Mouse (Mus musculus): ENCODE data around the gene Wnk1. TPM values are rescaled to one million over a fixed set of nuclear protein-coding genes. Genes with fewer than 3 reads are reported as not detected.

Gene Wnk1
- polyA plus RNA-seq, 1 experiment from 2014 or later, result 29.6 TPM

GRCm38 (mm10) chr6:120045406-120045805 lies 6.9 kb upstream of the Wnk1 start:
- Histone ChIP-seq H3K4me3 (ENCODE audit: low read length) (no peak overlapping the region), H3K27me3 (replicated peaks; ENCODE audit: control insufficient read depth, insufficient read depth, low read length) (no peaks in the 10 kb centered on the region), H3K9me3 (ENCODE audit: control insufficient read depth, low read length) (no peaks in the 10 kb centered on the region), H3K9ac (ENCODE audit: low read depth, low read length) (no peak overlapping the region), H3K4me2 (ENCODE audit: low read depth, low read length) (no peak overlapping the region), H3K36me3 (ENCODE audit: control insufficient read depth, insufficient read depth, low read length) (no peaks in the 10 kb centered on the region), H3K27ac (ENCODE audit: low read length) (no peak overlapping the region), H3K4me1 (ENCODE audit: control insufficient read depth, insufficient read depth, low read length) (no peaks in the 10 kb centered on the region)
- no peak for ATAC-seq
- 75% methylated on average over 4 of the region's 4 CpGs for WGBS

GRCm38 (mm10) chr6:120042632-120043220 lies 4.3 kb upstream of the Wnk1 start:
- no peak overlapping the region for H3K4me2 ChIP-seq (ENCODE audit: low read depth, low read length)
- H3K27ac ChIP-seq (ENCODE audit: low read length), result no peak overlapping the region
- no peaks in the 10 kb centered on the region for H3K4me1 ChIP-seq (ENCODE audit: control insufficient read depth, insufficient read depth, low read length)
- no peak overlapping the region for H3K9ac ChIP-seq (ENCODE audit: low read depth, low read length)
- no peaks in the 10 kb centered on the region for H3K27me3 ChIP-seq (replicated peaks; ENCODE audit: control insufficient read depth, insufficient read depth, low read length)
- H3K9me3 ChIP-seq (ENCODE audit: control insufficient read depth, low read length), result no peaks in the 10 kb centered on the region
- no peaks in the 10 kb centered on the region for H3K36me3 ChIP-seq (ENCODE audit: control insufficient read depth, insufficient read depth, low read length)
- ATAC-seq, result no peak
- 66% methylated on average over 1 of the region's 1 CpGs for WGBS
- H3K4me3 ChIP-seq (ENCODE audit: low read length), result no peak overlapping the region

- Histone ChIP-seq H3K27ac (ENCODE audit: low read length) (no peak overlapping the region), H3K9ac (ENCODE audit: low read depth, low read length) (no peak overlapping the region), H3K4me2 (ENCODE audit: low read depth, low read length) (no peak overlapping the region), H3K4me3 (ENCODE audit: low read length) (no peak overlapping the region), H3K9me3 (ENCODE audit: control insufficient read depth, low read length) (no peaks in the 10 kb centered on the region), H3K4me1 (ENCODE audit: control insufficient read depth, insufficient read depth, low read length) (peaks cover 7% of the 10 kb centered on the region), H3K36me3 (ENCODE audit: control insufficient read depth, insufficient read depth, low read length) (no peaks in the 10 kb centered on the region), H3K27me3 (replicated peaks; ENCODE audit: control insufficient read depth, insufficient read depth, low read length) (no peaks in the 10 kb centered on the region)
- WGBS, result 88% methylated on average over 4 of the region's 4 CpGs
- ATAC-seq, result no peak
Measured at GRCm38 (mm10) chr6:120040557-120040857, 2.0 kb upstream of the Wnk1 start.

GRCm38 (mm10) chr6:120039668-120040556 lies 1.4 kb upstream of the Wnk1 start:
- peak overlapping the region; percentile 55 for H3K9ac ChIP-seq (ENCODE audit: low read depth, low read length)
- WGBS, result under 1% methylated on average over 24 of the region's 24 CpGs
- H3K9me3 ChIP-seq (ENCODE audit: control insufficient read depth, low read length), result no peaks in the 10 kb centered on the region
- H3K4me3 ChIP-seq (ENCODE audit: low read length), result peak overlapping the region; percentile 96
- H3K4me2 ChIP-seq (ENCODE audit: low read depth, low read length), result peak overlapping the region; percentile 78
- H3K27ac ChIP-seq (ENCODE audit: low read length), result peak overlapping the region; percentile 84
- peaks cover 8% of the 10 kb centered on the region for H3K4me1 ChIP-seq (ENCODE audit: control insufficient read depth, insufficient read depth, low read length)
- ATAC-seq, result 0 out of 2 replicates have a peak, but pooled peaks have one; percentile 14
- no peaks in the 10 kb centered on the region for H3K36me3 ChIP-seq (ENCODE audit: control insufficient read depth, insufficient read depth, low read length)
- no peaks in the 10 kb centered on the region for H3K27me3 ChIP-seq (replicated peaks; ENCODE audit: control insufficient read depth, insufficient read depth, low read length)

- H3K27me3 ChIP-seq (replicated peaks; ENCODE audit: control insufficient read depth, insufficient read depth, low read length), result no peaks in the 10 kb centered on the region
- H3K4me1 ChIP-seq (ENCODE audit: control insufficient read depth, insufficient read depth, low read length), result peaks cover 9% of the 10 kb centered on the region
- peak overlapping the region; percentile 96 for H3K4me3 ChIP-seq (ENCODE audit: low read length)
- no peaks in the 10 kb centered on the region for H3K36me3 ChIP-seq (ENCODE audit: control insufficient read depth, insufficient read depth, low read length)
- no peaks in the 10 kb centered on the region for H3K9me3 ChIP-seq (ENCODE audit: control insufficient read depth, low read length)
- under 1% methylated on average over 9 of the region's 9 CpGs for WGBS
- peak overlapping the region; percentile 78 for H3K4me2 ChIP-seq (ENCODE audit: low read depth, low read length)
- peak overlapping the region; percentile 84 for H3K27ac ChIP-seq (ENCODE audit: low read length)
- peak overlapping the region; percentile 57; the same call in 1 of the 2 replicates for H3K9ac ChIP-seq (ENCODE audit: low read depth, low read length)
- ATAC-seq, result no peak
Measured at GRCm38 (mm10) chr6:120039256-120039563, 738 bp upstream of the Wnk1 start.

GRCm38 (mm10) chr6:120037636-120038365 lies 671 bp downstream of the Wnk1 start:
- Histone ChIP-seq H3K9me3 (ENCODE audit: control insufficient read depth, low read length) (no peaks in the 10 kb centered on the region), H3K4me2 (ENCODE audit: low read depth, low read length) (peak overlapping the region; percentile 61), H3K27me3 (replicated peaks; ENCODE audit: control insufficient read depth, insufficient read depth, low read length) (no peaks in the 10 kb centered on the region), H3K9ac (ENCODE audit: low read depth, low read length) (peak overlapping the region; percentile 90), H3K4me1 (ENCODE audit: control insufficient read depth, insufficient read depth, low read length) (peaks cover 9% of the 10 kb centered on the region), H3K4me3 (ENCODE audit: low read length) (peak overlapping the region; percentile 96), H3K36me3 (ENCODE audit: control insufficient read depth, insufficient read depth, low read length) (no peaks in the 10 kb centered on the region), H3K27ac (ENCODE audit: low read length) (peak overlapping the region; percentile 99)
- ATAC-seq, result peak; percentile 87
- under 1% methylated on average over 78 of the region's 85 CpGs for WGBS

- Histone ChIP-seq H3K9ac (ENCODE audit: low read depth, low read length) (peak overlapping the region; percentile 90), H3K4me3 (ENCODE audit: low read length) (peak overlapping the region; percentile 96), H3K4me2 (ENCODE audit: low read depth, low read length) (peak overlapping the region; percentile 61), H3K4me1 (ENCODE audit: control insufficient read depth, insufficient read depth, low read length) (peaks cover 9% of the 10 kb centered on the region), H3K27me3 (replicated peaks; ENCODE audit: control insufficient read depth, insufficient read depth, low read length) (no peaks in the 10 kb centered on the region), H3K9me3 (ENCODE audit: control insufficient read depth, low read length) (no peaks in the 10 kb centered on the region), H3K36me3 (ENCODE audit: control insufficient read depth, insufficient read depth, low read length) (no peaks in the 10 kb centered on the region), H3K27ac (ENCODE audit: low read length) (peak overlapping the region; percentile 99)
- under 1% methylated on average over 51 of the region's 51 CpGs for WGBS
- ATAC-seq, result peak; percentile 12
Measured at GRCm38 (mm10) chr6:120037004-120037635, 1.4 kb downstream of the Wnk1 start.

GRCm38 (mm10) chr6:120024577-120024976 lies 13.9 kb downstream of the Wnk1 start:
- Histone ChIP-seq H3K36me3 (ENCODE audit: control insufficient read depth, insufficient read depth, low read length) (peaks cover 2% of the 10 kb centered on the region; the same call in 1 of the 2 replicates), H3K9ac (ENCODE audit: low read depth, low read length) (no peak overlapping the region), H3K4me1 (ENCODE audit: control insufficient read depth, insufficient read depth, low read length) (no peaks in the 10 kb centered on the region), H3K27me3 (replicated peaks; ENCODE audit: control insufficient read depth, insufficient read depth, low read length) (no peaks in the 10 kb centered on the region), H3K4me2 (ENCODE audit: low read depth, low read length) (no peak overlapping the region), H3K27ac (ENCODE audit: low read length) (no peak overlapping the region), H3K9me3 (ENCODE audit: control insufficient read depth, low read length) (no peaks in the 10 kb centered on the region), H3K4me3 (ENCODE audit: low read length) (no peak overlapping the region)
- ATAC-seq, result no peak

GRCm38 (mm10) chr6:120023746-120024145 lies 14.7 kb downstream of the Wnk1 start:
- H3K4me3 ChIP-seq (ENCODE audit: low read length), result no peak overlapping the region
- no peak overlapping the region for H3K4me2 ChIP-seq (ENCODE audit: low read depth, low read length)
- H3K9me3 ChIP-seq (ENCODE audit: control insufficient read depth, low read length), result no peaks in the 10 kb centered on the region
- no peak for ATAC-seq
- 54% methylated on average over 1 of the region's 1 CpGs for WGBS
- H3K9ac ChIP-seq (ENCODE audit: low read depth, low read length), result no peak overlapping the region
- 0 out of 2 replicates have a peak, but pooled peaks cover 2% of the 10 kb centered on the region for H3K36me3 ChIP-seq (ENCODE audit: control insufficient read depth, insufficient read depth, low read length)
- H3K4me1 ChIP-seq (ENCODE audit: control insufficient read depth, insufficient read depth, low read length), result no peaks in the 10 kb centered on the region
- H3K27ac ChIP-seq (ENCODE audit: low read length), result no peak overlapping the region
- no peaks in the 10 kb centered on the region for H3K27me3 ChIP-seq (replicated peaks; ENCODE audit: control insufficient read depth, insufficient read depth, low read length)

Measured in intestine, embryonic 16.5 days (tissue).